Mouse (Mus musculus) cerebellum, adult 18-20 months (tissue): ENCODE data around the gene Kin.
A peak's percentile ranks its signal among the peaks of the same experiment; 100 is the strongest.

Source experiments
- DNase-seq, 2 experiments: peaks; one replicate each; pipeline ENCODE4 v3.0.0; 2021

The Kin gene

DNA sequence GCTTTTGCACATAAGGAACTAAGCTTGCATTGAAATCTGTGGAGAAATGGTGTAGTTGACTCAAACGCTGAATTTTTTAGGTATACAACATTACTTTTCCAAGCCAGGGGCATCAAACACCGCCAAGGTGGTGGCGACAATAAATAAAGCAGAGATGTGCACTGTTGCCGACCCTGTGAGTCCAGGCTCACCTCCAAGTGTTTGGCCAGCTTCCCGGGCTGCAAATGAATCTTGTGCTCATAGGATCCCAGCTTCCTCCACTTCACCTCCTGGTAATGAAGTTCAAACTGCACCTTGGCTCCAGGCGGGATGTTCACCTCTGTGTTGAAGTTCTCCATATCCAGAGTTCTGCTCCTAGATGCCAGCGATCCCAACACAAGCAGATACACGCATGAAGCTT, 38.9 kb downstream of the Kin start:
- no peak for DNase-seq

DNA sequence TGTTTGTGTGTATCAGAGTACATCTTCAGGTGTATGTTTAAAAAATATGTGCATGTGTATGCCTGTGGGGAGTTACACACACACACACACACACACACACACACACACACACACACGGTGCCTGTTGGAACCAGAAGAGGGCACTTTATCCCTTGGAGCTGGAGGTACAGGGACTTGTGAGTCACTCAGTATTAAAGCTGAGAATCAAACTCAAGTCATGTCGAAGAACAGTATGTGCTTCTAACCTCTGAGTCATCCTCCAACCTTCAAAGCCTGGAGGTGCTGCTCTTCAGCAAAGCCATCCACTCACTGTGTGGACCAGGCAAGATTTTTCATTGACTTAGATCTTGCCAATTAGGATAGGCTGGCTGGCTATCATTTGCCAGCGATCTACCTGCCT, 41.4 kb downstream of the Kin start:
- no peak for DNase-seq

DNA sequence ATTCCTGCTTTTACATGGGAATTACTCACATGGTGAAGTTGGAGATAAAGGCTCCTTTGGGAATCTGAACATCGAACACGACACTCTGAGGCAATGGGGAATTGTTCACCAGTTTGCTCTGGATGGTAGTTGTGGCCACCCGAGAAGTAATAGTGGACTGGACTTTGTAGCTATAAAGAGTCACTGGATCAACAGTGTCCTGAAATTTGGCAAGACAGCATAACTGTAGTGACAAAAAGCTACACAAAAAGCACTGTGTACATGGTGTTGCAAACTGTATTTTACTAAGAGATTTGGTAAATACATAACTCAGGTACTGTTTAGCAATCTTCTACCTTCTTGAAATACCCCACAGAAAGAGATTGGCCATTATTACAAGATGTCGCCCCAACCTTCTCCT, 45.7 kb downstream of the Kin start:
- no peak for DNase-seq

DNA sequence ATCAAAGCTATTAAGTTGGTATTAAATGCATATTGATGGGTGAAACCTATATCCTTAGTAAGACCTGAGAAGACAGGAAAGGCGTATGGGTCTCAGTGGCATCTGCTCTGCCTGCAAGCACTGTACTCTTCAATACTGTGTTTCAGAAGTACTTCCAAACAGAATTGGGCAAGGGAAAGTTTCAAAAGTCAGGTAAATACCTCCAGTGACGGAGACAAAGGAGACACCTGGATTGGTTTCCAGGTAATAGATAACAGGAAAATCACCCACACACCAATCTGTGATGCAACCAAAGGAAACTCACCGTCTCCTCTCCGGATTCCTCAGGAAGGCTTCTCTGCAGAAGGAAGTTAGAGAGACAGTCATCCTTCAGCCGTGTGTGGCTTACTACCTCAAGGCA, 47.1 kb downstream of the Kin start:
- DNase-seq, result no peak

DNA sequence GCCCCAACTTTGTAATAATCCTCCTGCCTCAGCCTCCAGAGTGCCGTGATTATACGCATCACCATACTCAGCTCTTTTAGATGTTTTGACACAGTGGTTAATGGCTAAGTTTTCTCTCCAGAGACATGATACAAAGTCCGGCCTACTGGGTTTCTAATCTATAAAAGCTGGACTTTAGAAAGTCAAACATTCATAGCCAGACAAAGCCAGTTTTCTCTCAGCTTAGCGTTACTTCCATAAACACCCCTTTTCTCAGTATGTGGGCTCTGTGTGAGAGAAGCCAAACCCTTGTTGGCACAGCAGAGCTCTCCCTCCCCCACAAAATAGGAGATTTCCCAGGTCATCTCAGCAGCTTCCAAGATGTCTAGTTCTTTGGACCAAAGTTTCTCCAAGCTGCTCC, 48.2 kb downstream of the Kin start:
- DNase-seq, result no peak

DNA sequence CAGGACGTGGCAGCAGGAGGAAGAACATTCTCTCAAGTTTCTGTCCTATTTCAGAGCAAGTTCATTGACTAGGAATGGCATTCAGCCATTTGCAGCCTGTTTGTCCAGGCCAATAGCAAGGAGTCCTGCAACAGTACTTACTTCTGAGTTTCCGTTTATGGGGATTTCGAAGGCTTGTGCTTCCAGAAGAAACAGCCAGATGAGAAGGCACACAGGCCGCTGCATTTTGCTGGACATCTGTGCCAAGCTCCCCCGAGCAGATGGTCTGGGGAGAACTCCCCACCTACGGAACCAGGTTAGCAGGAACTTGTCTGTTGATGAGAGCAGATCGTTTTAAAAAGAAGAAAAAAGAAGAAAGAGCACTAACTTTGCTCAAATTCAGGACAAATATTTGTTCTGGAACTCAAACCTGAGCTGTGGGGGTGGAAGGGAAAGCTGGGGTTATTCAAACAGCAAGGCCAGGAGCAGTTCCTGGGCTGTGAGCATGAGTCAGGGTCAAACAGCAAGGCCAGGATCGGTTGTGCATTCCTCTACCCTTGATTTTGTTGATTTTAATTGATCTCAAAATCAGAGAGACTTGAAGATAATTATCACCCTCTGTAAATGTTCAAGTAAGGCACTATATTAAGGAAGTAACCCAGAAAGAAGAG, 50.1 kb downstream of the Kin start:
- DNase-seq, result no peak

DNA sequence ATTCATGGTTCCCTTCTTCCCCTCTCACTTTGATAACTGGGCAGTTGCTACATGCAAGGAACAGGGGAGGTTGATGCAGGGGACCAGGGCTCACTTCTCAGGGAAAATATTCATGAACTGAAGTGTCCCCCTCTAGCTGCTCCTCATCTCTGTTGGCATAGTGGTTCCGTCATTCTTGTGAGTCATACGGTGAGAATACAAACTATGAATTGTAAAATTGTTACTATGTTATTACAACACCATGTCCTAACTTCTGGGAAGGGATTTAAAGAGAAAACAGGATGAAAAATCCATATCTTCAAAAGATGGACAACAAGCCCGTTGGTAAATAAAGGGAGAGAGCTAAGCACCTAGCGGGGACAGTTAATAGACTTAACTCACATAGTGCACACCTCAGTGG, 50.9 kb downstream of the Kin start, which contains the start of gene Itih2:
Gene Itih2 (minus strand): TSS at position 101 of the 400 bp plus-strand sequence.
- DNase-seq, result no peak

DNA sequence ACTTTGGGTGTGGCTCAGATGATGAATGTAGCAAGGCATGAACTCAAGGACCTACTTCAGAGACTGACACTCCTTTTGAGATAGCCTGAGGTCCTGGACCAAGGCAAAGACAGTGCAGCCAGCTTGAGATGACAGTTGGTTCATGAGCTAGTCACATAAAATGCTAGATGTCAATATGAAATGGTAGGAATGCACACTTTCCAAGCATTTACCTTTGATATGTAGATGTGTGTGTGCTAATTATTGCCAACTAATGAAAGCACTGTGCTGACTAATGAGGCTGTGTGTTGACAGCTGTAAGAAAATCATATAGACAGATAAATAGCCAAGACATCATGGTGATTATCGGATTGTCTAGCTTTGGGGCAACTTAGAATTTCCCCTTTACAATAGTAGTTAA, 51.7 kb downstream of the Kin start:
- no peak for DNase-seq

DNA sequence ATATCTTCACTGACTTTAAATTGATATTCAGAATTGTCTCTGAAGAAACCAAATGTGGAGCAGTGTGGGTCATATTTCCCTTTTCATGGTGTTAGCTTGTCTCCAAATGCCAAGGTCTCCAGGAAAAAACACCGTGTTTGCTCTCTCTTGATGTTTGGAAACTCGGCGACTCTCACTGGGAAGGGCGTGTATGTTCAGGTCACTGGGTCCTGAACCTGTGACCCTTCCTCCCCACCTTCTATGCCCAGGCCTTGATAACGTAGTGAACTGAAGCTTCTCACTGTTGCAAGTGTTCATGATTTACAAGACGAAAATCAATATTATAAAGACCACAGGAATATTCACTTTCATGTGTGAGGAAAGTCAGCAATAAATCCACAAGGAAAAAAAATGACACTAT, 53.5 kb downstream of the Kin start:
- no peak for DNase-seq

DNA sequence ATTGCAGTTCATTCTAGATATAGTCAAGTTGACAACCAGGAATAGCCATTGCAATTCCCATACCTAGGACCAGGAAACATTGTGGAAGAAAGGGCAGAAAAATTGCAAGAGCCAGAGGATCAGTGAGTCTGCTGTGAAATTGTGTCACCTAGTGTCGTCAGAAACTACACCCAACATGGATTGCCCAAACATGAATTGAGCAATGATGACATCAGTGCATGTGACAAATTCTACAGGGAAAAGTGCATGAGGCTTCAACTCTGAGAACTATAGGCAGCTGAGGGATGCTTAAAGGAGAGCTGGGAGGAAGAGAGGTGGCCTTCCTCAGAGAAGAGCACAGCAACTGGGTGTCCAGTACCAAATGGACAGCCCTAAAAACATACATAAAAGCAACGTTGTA, 56.9 kb downstream of the Kin start:
- DNase-seq, result no peak

DNA sequence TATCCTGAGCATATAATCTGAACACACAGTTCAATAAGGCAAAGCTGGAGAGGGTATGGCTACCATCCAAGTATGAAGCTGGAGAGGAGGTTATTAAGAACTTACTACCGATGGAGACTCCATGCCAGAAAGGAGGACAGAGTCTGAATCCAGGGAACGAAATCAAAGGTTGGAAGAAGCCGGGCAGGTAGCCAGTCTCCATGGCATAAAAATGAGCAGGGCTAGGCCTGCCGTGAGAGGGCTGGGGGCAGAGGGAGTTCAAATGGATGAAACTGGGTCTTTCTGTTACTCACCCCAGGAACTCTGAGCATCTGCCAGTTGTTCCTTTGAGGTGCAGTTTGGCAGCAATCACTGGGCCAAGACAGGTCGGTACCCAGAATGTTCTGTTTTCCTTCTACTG, 60.1 kb downstream of the Kin start:
- DNase-seq, result peak; percentile 6 to 7
